Mouse (Mus musculus) kidney, embryonic 16.5 days (tissue): ENCODE data around the gene Satb2. TPM values are rescaled to one million over a fixed set of nuclear protein-coding genes. Genes with fewer than 3 reads are reported as not detected.

Experiments
- ATAC-seq: fragments of 200-750 bp; cut with Nextera tagmentation; 2 replicates; pipeline ENCODE4 v1.8.0; 2017; ENCODE audit warnings: moderate TSS enrichment; ENCODE audit not compliant: low FRiP score, low TSS enrichment
- H3K27ac ChIP-seq: fragments of 300-500 bp; sonication (generic); 2 replicates; pipeline ENCODE4 v1.5.1; 2014; ENCODE audit warnings: low read length
- H3K27me3 ChIP-seq: fragments of 300-500 bp; sonication (generic); 2 replicates; pipeline ENCODE4 v1.6.1; 2014; ENCODE audit warnings: low read length, control low read depth, mixed read lengths; ENCODE audit not compliant: insufficient read depth
- H3K36me3 ChIP-seq: fragments of 300-500 bp; sonication (generic); 2 replicates; pipeline ENCODE4 v1.6.1; 2014; ENCODE audit warnings: low read length, control low read depth, mixed read lengths; ENCODE audit not compliant: insufficient read depth
- H3K4me1 ChIP-seq: fragments of 300-500 bp; sonication (generic); 2 replicates; pipeline ENCODE4 v1.6.1; 2014; ENCODE audit warnings: low read length, control low read depth, mixed read lengths; ENCODE audit not compliant: insufficient read depth
- H3K4me2 ChIP-seq: fragments of 300-500 bp; sonication (generic); replicated peaks from 2 replicates; pipeline ENCODE4 v1.6.1; 2014; ENCODE audit warnings: low read depth, low read length
- H3K4me3 ChIP-seq: fragments of 300-500 bp; sonication (generic); 2 replicates; pipeline ENCODE4 v1.5.1; 2014; ENCODE audit warnings: mild to moderate bottlenecking, low read length
- H3K9ac ChIP-seq: fragments of 300-500 bp; sonication (generic); replicated peaks from 2 replicates; pipeline ENCODE4 v1.6.1; 2014; ENCODE audit warnings: low read length
- H3K9me3 ChIP-seq: fragments of 300-500 bp; sonication (generic); 2 replicates; pipeline ENCODE4 v1.6.1; 2016; ENCODE audit warnings: low read length, control low read depth
- WGBS: fragments of 180-500 bp; shearing (Covaris S2); extraction: QIAGEN DNeasy Blood & Tissue Kit; methylation state at CpG from one replicate; pipeline ENCODE4 v1.1.7; 2014; 5-methylcytosine and 5-hydroxymethylcytosine counted together
- polyA plus RNA-seq: library from polyadenylated mRNA; unstranded; fragments of >200 nt; fragmentation: Nextera tagmentation; extraction: Ambion mirVana; gene quantifications from 2 replicates; pipeline ENCODE4 v1.2.1, GENCODE M21; 2015

Satb2 gene
- polyA plus RNA-seq, 1 experiment from 2014 or later, result 1.6 TPM

- peaks cover 23% of the 10 kb centered on the region for H3K27me3 ChIP-seq
- H3K27ac ChIP-seq, result no peak overlapping the region
- H3K4me3 ChIP-seq, result no peak overlapping the region
- H3K4me1 ChIP-seq, result peaks cover 3% of the 10 kb centered on the region; the same call in 1 of the 2 replicates
- H3K9me3 ChIP-seq, result no peaks in the 10 kb centered on the region
- WGBS, result 88% methylated on average over 7 of the region's 7 CpGs
- H3K36me3 ChIP-seq, result no peaks in the 10 kb centered on the region
- no peak overlapping the region for H3K4me2 ChIP-seq
- no peak overlapping the region for H3K9ac ChIP-seq
- no peak for ATAC-seq
These were observed 14.0 kb downstream of the Satb2 start for GRCm38 (mm10) chr1:56964493-56964892.

- no peak overlapping the region for H3K9ac ChIP-seq
- 83% methylated on average over 4 of the region's 4 CpGs for WGBS
These were observed 15.2 kb downstream of the Satb2 start for GRCm38 (mm10) chr1:56963291-56963690.

GRCm38 (mm10) chr1:56958996-56959395, 19.5 kb downstream of the Satb2 start:
- Histone ChIP-seq H3K4me3 (no peak overlapping the region), H3K4me2 (no peak overlapping the region), H3K27me3 (no peaks in the 10 kb centered on the region), H3K27ac (no peak overlapping the region), H3K9ac (no peak overlapping the region), H3K36me3 (no peaks in the 10 kb centered on the region), H3K4me1 (no peaks in the 10 kb centered on the region), H3K9me3 (no peaks in the 10 kb centered on the region)
- 81% methylated on average over 5 of the region's 5 CpGs for WGBS
- ATAC-seq, result no peak

More at GRCm38 (mm10) chr1:56963291-56963690, 15.2 kb downstream of the Satb2 start:
- no peak overlapping the region for H3K27ac ChIP-seq
- H3K4me1 ChIP-seq, result no peaks in the 10 kb centered on the region
- H3K4me2 ChIP-seq, result no peak overlapping the region
- no peak for ATAC-seq
- no peak overlapping the region for H3K4me3 ChIP-seq
- H3K36me3 ChIP-seq, result no peaks in the 10 kb centered on the region
- no peaks in the 10 kb centered on the region for H3K9me3 ChIP-seq
- H3K27me3 ChIP-seq, result peaks cover 12% of the 10 kb centered on the region

- H3K4me2 ChIP-seq, result no peak overlapping the region
- no peaks in the 10 kb centered on the region for H3K4me1 ChIP-seq
- H3K27me3 ChIP-seq, result no peaks in the 10 kb centered on the region
- no peaks in the 10 kb centered on the region for H3K9me3 ChIP-seq
- H3K36me3 ChIP-seq, result no peaks in the 10 kb centered on the region
- no peak overlapping the region for H3K4me3 ChIP-seq
- WGBS, result 91% methylated on average over 7 of the region's 7 CpGs
- no peak overlapping the region for H3K27ac ChIP-seq
- no peak for ATAC-seq
- no peak overlapping the region for H3K9ac ChIP-seq
These were observed 20.5 kb downstream of the Satb2 start for GRCm38 (mm10) chr1:56957942-56958341.

- ATAC-seq, result no peak
- Histone ChIP-seq H3K9ac (no peak overlapping the region), H3K4me2 (no peak overlapping the region), H3K27me3 (no peaks in the 10 kb centered on the region), H3K4me3 (no peak overlapping the region), H3K4me1 (no peaks in the 10 kb centered on the region), H3K36me3 (no peaks in the 10 kb centered on the region), H3K9me3 (no peaks in the 10 kb centered on the region), H3K27ac (no peak overlapping the region)
- WGBS, result 88% methylated on average over 2 of the region's 2 CpGs
These were observed 21.6 kb downstream of the Satb2 start for GRCm38 (mm10) chr1:56956811-56957210.

GRCm38 (mm10) chr1:56955739-56956085, 22.7 kb downstream of the Satb2 start:
- Histone ChIP-seq H3K4me1 (no peaks in the 10 kb centered on the region), H3K9me3 (no peaks in the 10 kb centered on the region), H3K36me3 (no peaks in the 10 kb centered on the region), H3K9ac (no peak overlapping the region), H3K4me2 (no peak overlapping the region), H3K4me3 (no peak overlapping the region), H3K27me3 (no peaks in the 10 kb centered on the region), H3K27ac (no peak overlapping the region)
- no peak for ATAC-seq
- WGBS, result 61% methylated on average over 12 of the region's 12 CpGs

GRCm38 (mm10) chr1:56955055-56955738, 23.3 kb downstream of the Satb2 start:
- ATAC-seq, result no peak
- Histone ChIP-seq H3K4me2 (no peak overlapping the region), H3K27me3 (no peaks in the 10 kb centered on the region), H3K4me1 (no peaks in the 10 kb centered on the region), H3K36me3 (no peaks in the 10 kb centered on the region), H3K4me3 (no peak overlapping the region), H3K9ac (no peak overlapping the region), H3K27ac (no peak overlapping the region), H3K9me3 (no peaks in the 10 kb centered on the region)
- 47% methylated on average over 14 of the region's 14 CpGs for WGBS

GRCm38 (mm10) chr1:56953538-56953937, 24.9 kb downstream of the Satb2 start:
- H3K36me3 ChIP-seq, result no peaks in the 10 kb centered on the region
- H3K4me3 ChIP-seq, result no peak overlapping the region
- no peak overlapping the region for H3K9ac ChIP-seq
- H3K9me3 ChIP-seq, result no peaks in the 10 kb centered on the region
- no peak overlapping the region for H3K4me2 ChIP-seq
- no peak for ATAC-seq
- no peaks in the 10 kb centered on the region for H3K27me3 ChIP-seq
- 86% methylated on average over 2 of the region's 2 CpGs for WGBS
- no peak overlapping the region for H3K27ac ChIP-seq
- no peaks in the 10 kb centered on the region for H3K4me1 ChIP-seq

- H3K27ac ChIP-seq, result no peak overlapping the region
- H3K9me3 ChIP-seq, result no peaks in the 10 kb centered on the region
- no peak for ATAC-seq
- 80% methylated on average over 4 of the region's 4 CpGs for WGBS
- H3K4me1 ChIP-seq, result no peaks in the 10 kb centered on the region
- no peak overlapping the region for H3K4me2 ChIP-seq
- H3K27me3 ChIP-seq, result no peaks in the 10 kb centered on the region
- no peaks in the 10 kb centered on the region for H3K36me3 ChIP-seq
- H3K4me3 ChIP-seq, result no peak overlapping the region
- H3K9ac ChIP-seq, result no peak overlapping the region
These were observed 26.5 kb downstream of the Satb2 start for GRCm38 (mm10) chr1:56951980-56952379.

- H3K4me3 ChIP-seq, result no peak overlapping the region
- no peaks in the 10 kb centered on the region for H3K36me3 ChIP-seq
- 78% methylated on average over 6 of the region's 6 CpGs for WGBS
- no peaks in the 10 kb centered on the region for H3K27me3 ChIP-seq
- H3K9me3 ChIP-seq, result no peaks in the 10 kb centered on the region
- no peaks in the 10 kb centered on the region for H3K4me1 ChIP-seq
- H3K4me2 ChIP-seq, result no peak overlapping the region
- no peak for ATAC-seq
- no peak overlapping the region for H3K27ac ChIP-seq
- H3K9ac ChIP-seq, result no peak overlapping the region
These were observed 26.9 kb downstream of the Satb2 start for GRCm38 (mm10) chr1:56951525-56951924.
